Mouse (Mus musculus) liver, adult 10 weeks (tissue): Measurements from ENCODE around the gene Zbtb20. TPM values are rescaled to one million over a fixed set of nuclear protein-coding genes. Genes with fewer than 3 reads are reported as not detected.

Experiments
- polyA plus RNA-seq: library from polyadenylated mRNA; stranded (reverse); fragments of 350-450 nt; fragmentation: Illumina TruSeq; extraction: RNeasy Lipid Tissue Mini Kit (QIAGEN cat#74804); gene quantifications from one replicate; pipeline ENCODE4 v1.2.3, GENCODE M21; 2014; ENCODE audit warnings: low read depth, low replicate concordance

Zbtb20 gene
- polyA plus RNA-seq: 20.0 TPM

GRCm38 (mm10) chr16:42875852-42875980 is at the start of gene Zbtb20:
Gene Zbtb20 (plus strand): TSS chr16:42875881.

GRCm38 (mm10) chr16:43663978-43664579 is 788.4 kb downstream of the Zbtb20 start, which contains the start of gene Tigit:
Gene Tigit (minus strand): TSS chr16:43664146.

